Mouse (Mus musculus) embryonic fibroblast, embryonic 13.5 days (primary cell): Measurements from ENCODE around the gene Coro1a.

Experiments used
- CTCF ChIP-seq: IDR thresholded peaks from 2 replicates; pipeline ENCODE4 v1.5.1; 2011; ENCODE audit warnings: mild to moderate bottlenecking, control low read depth, low read length, moderate library complexity, borderline replicate concordance; ENCODE audit not compliant: insufficient read depth
- POLR2A ChIP-seq: IDR thresholded peaks from 2 replicates; pipeline ENCODE4 v1.6.1; 2011; ENCODE audit warnings: low read depth, mild to moderate bottlenecking, control low read depth, low read length, moderate library complexity

- TF ChIP-seq CTCF: no peak
- TF ChIP-seq POLR2A: no peak
Measured at GRCm38 (mm10) chr7:126678545-126679341, 28.8 kb downstream of the Coro1a start.
